Mouse (Mus musculus) gastrocnemius, adult 18-20 months (tissue): ENCODE measurements around the gene Klhl22. TPM values are rescaled to one million over a fixed set of nuclear protein-coding genes. Genes with fewer than 3 reads are reported as not detected.
A peak's percentile ranks its signal among the peaks of the same experiment; 100 is the strongest.

Experiments used
- DNase-seq: peaks from one replicate; pipeline ENCODE4 v3.0.0; 2021; ENCODE audit warnings: low spot score
- total RNA-seq, 2 experiments: library from RNA; stranded (reverse); gene quantifications; 2 replicates each; pipeline ENCODE4 v1.2.3; 2021

Klhl22 gene
- total RNA-seq, 2 experiments from 2014 or later, result 21.8 to 23.4 TPM

GRCm38 (mm10) chr16:17801777-17802455 is 42.5 kb downstream of the Klhl22 start:
- DNase-seq, result no peak

GRCm38 (mm10) chr16:17802456-17802838 is 43.0 kb downstream of the Klhl22 start:
- DNase-seq, result no peak

GRCm38 (mm10) chr16:17802839-17803674 is 43.6 kb downstream of the Klhl22 start:
- DNase-seq, result no peak

GRCm38 (mm10) chr16:17803675-17804448 is 44.4 kb downstream of the Klhl22 start:
- DNase-seq, result no peak

- DNase-seq, result no peak
These were observed 45.1 kb downstream of the Klhl22 start for GRCm38 (mm10) chr16:17804449-17804912.

GRCm38 (mm10) chr16:17804982-17805381 is 45.6 kb downstream of the Klhl22 start:
- no peak for DNase-seq

- DNase-seq, result no peak
These were observed 47.3 kb downstream of the Klhl22 start for GRCm38 (mm10) chr16:17806581-17807191.

GRCm38 (mm10) chr16:17807192-17808009 is 48.0 kb downstream of the Klhl22 start:
- DNase-seq, result peak; percentile 89

GRCm38 (mm10) chr16:17809125-17809524 is 49.7 kb downstream of the Klhl22 start:
- no peak for DNase-seq

GRCm38 (mm10) chr16:17809711-17810110 is 50.3 kb downstream of the Klhl22 start:
- peak; percentile 72 for DNase-seq

- peak; percentile 57 for DNase-seq
These were observed 52.7 kb downstream of the Klhl22 start for GRCm38 (mm10) chr16:17812120-17812519.

GRCm38 (mm10) chr16:17813173-17813572 is 53.8 kb downstream of the Klhl22 start:
- no peak for DNase-seq

GRCm38 (mm10) chr16:17815411-17816402 is 56.3 kb downstream of the Klhl22 start:
- peak; percentile 58 for DNase-seq

- DNase-seq, result no peak
These were observed 57.1 kb downstream of the Klhl22 start for GRCm38 (mm10) chr16:17816528-17816927.

GRCm38 (mm10) chr16:17826500-17826899 is 67.1 kb downstream of the Klhl22 start:
- DNase-seq, result no peak

- no peak for DNase-seq
These were observed 68.8 kb downstream of the Klhl22 start for GRCm38 (mm10) chr16:17828229-17828628.

- no peak for DNase-seq
These were observed 69.4 kb downstream of the Klhl22 start for GRCm38 (mm10) chr16:17828867-17829266.

GRCm38 (mm10) chr16:17830385-17831178 is 71.2 kb downstream of the Klhl22 start:
- no peak for DNase-seq
